Mouse (Mus musculus) midbrain, embryonic 13.5 days (tissue): ENCODE results near the gene Coq3. TPM values are rescaled to one million over a fixed set of nuclear protein-coding genes. Genes with fewer than 3 reads are reported as not detected.

Experiments
- ATAC-seq: fragments of 200-750 bp; cut with Nextera tagmentation; 2 replicates; pipeline ENCODE4 v1.8.0; 2017; ENCODE audit warnings: mild to moderate bottlenecking, moderate TSS enrichment, moderate library complexity
- H3K27ac ChIP-seq: fragments of 300-500 bp; sonication (generic); 2 replicates; pipeline ENCODE4 v1.5.1; 2015; ENCODE audit warnings: inconsistent platforms, mild to moderate bottlenecking, moderate library complexity
- H3K27me3 ChIP-seq: fragments of 300-500 bp; sonication (generic); 2 replicates; pipeline ENCODE4 v1.6.1; 2015; ENCODE audit warnings: mild to moderate bottlenecking, inconsistent platforms
- H3K36me3 ChIP-seq: fragments of 300-500 bp; sonication (generic); 2 replicates; pipeline ENCODE4 v1.6.1; 2015; ENCODE audit warnings: mild to moderate bottlenecking, inconsistent platforms
- H3K4me1 ChIP-seq: fragments of 300-500 bp; sonication (generic); replicated peaks from 2 replicates; pipeline ENCODE4 v1.6.1; 2015; ENCODE audit warnings: inconsistent platforms
- H3K4me2 ChIP-seq: fragments of 300-500 bp; sonication (generic); replicated peaks from 2 replicates; pipeline ENCODE4 v1.6.1; 2015; ENCODE audit warnings: moderate library complexity, mild to moderate bottlenecking, inconsistent platforms
- H3K4me3 ChIP-seq: fragments of 300-500 bp; sonication (generic); replicated peaks from 2 replicates; pipeline ENCODE4 v1.5.1; 2015; ENCODE audit warnings: mild to moderate bottlenecking, inconsistent platforms
- H3K9ac ChIP-seq: fragments of 300-500 bp; sonication (generic); replicated peaks from 2 replicates; pipeline ENCODE4 v1.6.1; 2015; ENCODE audit warnings: mild to moderate bottlenecking, inconsistent platforms
- H3K9me3 ChIP-seq: fragments of 300-500 bp; sonication (generic); 2 replicates; pipeline ENCODE4 v1.6.1; 2016; ENCODE audit warnings: mild to moderate bottlenecking, inconsistent platforms
- WGBS: fragments of 180-500 bp; shearing (Covaris S2); methylation state at CpG from one replicate; pipeline ENCODE4 v1.1.7; 2015; 5-methylcytosine and 5-hydroxymethylcytosine counted together
- polyA plus RNA-seq: library from polyadenylated mRNA; unstranded; fragments of >200 nt; fragmentation: Nextera tagmentation; extraction: Ambion mirVana; gene quantifications from 2 replicates; pipeline ENCODE4 v1.2.1, GENCODE M21; 2015

The Coq3 gene
- polyA plus RNA-seq, 1 experiment from 2014 or later = 11.1 TPM

DNA sequence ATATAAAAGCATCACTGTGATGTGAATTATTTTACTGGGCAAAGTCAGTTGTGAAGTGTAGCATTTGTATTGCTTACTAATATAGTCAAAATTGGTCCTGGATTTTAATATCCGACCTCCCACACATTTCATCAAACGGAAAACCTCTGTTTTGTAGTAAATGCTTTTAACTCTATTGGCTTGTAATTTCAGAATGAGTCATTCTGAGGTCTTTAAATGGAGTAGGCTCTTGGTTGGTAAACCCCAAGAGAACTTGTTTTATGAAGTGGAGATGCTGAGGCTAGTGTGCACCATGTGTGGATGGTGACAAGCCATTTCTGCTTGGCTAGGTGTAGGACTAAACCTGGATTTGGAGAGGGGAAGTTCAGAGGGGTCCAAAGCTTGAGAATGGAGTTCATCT lies 55.9 kb downstream of the Coq3 start:
- WGBS = 94% methylated on average over 2 of the region's 2 CpGs
- H3K27ac ChIP-seq = no peak overlapping the region
- H3K9ac ChIP-seq = no peak overlapping the region
- no peak for ATAC-seq
- no peak overlapping the region for H3K4me3 ChIP-seq
- peaks cover 11% of the 10 kb centered on the region for H3K36me3 ChIP-seq
- H3K4me1 ChIP-seq = peaks cover 27% of the 10 kb centered on the region
- no peak overlapping the region for H3K4me2 ChIP-seq
- no peaks in the 10 kb centered on the region for H3K9me3 ChIP-seq
- H3K27me3 ChIP-seq = no peaks in the 10 kb centered on the region

DNA sequence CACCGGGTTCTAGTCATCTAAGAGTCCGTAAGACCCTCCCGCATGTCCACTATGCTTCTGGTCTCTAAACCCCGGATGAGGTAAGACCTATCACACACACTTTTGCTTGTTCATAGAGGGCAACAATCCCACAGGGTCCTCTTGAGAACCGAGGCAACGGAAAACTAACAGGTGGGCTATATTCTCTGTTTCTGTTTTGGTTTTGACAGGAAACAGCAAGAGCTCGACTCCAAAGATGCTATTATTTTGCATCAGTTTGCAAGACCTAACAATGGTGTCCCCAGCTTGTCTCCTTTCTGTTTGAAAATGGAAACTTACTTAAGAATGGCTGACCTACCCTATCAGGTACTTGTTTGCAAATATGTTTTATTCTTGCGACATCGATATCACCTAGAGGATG lies 57.0 kb downstream of the Coq3 start:
- H3K9ac ChIP-seq = no peak overlapping the region
- H3K4me3 ChIP-seq = no peak overlapping the region
- H3K27ac ChIP-seq = no peak overlapping the region
- no peaks in the 10 kb centered on the region for H3K27me3 ChIP-seq
- H3K4me1 ChIP-seq = peaks cover 23% of the 10 kb centered on the region
- H3K4me2 ChIP-seq = no peak overlapping the region
- H3K36me3 ChIP-seq = peaks cover 11% of the 10 kb centered on the region
- no peak for ATAC-seq
- no peaks in the 10 kb centered on the region for H3K9me3 ChIP-seq
- 95% methylated on average over 9 of the region's 9 CpGs for WGBS

DNA sequence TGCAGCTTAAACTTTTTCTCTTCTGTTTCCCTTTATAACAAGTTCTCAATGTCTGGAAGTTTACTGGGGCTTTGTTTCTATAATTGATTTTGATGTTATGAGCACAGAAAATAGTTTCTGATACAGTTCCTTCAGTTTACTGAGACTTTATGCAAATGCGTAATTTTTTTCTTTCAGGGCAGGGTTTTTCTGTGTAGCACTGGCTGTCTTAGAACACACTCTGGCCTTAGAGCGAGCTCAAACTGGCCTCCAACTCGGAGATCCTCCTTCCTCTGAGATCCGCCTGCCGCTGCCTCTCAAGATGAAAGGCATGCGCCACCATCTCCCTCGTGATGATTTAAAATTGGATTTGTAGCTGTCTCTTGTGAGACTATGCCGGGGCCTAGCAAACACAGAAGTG lies 58.4 kb downstream of the Coq3 start:
- Histone ChIP-seq H3K4me2 (no peak overlapping the region), H3K36me3 (peaks cover 11% of the 10 kb centered on the region), H3K27me3 (no peaks in the 10 kb centered on the region), H3K9me3 (no peaks in the 10 kb centered on the region), H3K4me3 (no peak overlapping the region), H3K4me1 (peaks cover 15% of the 10 kb centered on the region), H3K9ac (no peak overlapping the region), H3K27ac (no peak overlapping the region)
- ATAC-seq = no peak
- WGBS = 86% methylated on average over 8 of the region's 8 CpGs

DNA sequence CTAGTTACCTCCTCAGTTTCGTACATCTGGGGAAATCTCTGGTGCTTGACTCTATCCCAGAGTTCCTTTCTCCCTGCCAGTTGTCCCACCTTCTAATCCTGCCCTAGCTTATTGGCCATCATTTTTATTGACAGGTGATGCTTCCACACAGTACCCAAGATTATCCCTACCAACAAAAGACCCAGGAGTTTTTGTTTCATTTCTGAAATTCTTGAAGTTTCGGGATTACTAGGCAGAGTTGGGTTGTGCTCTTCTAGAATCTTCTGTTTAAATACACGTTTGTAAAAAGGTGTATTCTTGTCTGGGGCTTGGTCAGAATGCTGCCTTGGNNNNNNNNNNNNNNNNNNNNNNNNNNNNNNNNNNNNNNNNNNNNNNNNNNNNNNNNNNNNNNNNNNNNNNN lies 65.2 kb downstream of the Coq3 start:
- 90% methylated on average over 3 of the region's 3 CpGs for WGBS
- ATAC-seq = no peak
- H3K4me3 ChIP-seq = no peak overlapping the region

DNA sequence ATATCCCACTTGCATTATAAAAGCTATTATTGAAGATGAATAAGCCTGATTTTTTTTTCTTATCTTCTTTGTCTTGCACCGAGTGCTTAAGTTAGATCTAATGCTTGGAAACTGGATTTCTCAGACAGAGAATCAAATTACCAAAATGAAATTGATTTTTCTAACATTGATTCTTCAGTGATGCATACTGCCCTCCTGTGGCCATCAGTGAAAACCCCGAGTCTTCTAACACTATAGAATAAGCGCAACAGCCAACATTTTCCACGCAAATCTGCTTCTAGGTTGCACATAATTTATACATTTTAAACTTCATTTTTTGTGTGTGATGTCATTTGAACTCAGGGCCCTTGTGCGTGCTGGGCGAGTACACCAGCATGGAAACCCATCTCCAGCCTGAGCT lies 72.0 kb downstream of the Coq3 start:
- peaks cover 54% of the 10 kb centered on the region for H3K36me3 ChIP-seq
- H3K4me2 ChIP-seq = no peak overlapping the region
- no peak overlapping the region for H3K27ac ChIP-seq
- H3K27me3 ChIP-seq = no peaks in the 10 kb centered on the region
- H3K9ac ChIP-seq = no peak overlapping the region
- no peaks in the 10 kb centered on the region for H3K9me3 ChIP-seq
- WGBS = 48% methylated on average over 6 of the region's 6 CpGs
- H3K4me3 ChIP-seq = no peak overlapping the region
- no peaks in the 10 kb centered on the region for H3K4me1 ChIP-seq
- no peak for ATAC-seq

More for the DNA sequence above, 65.2 kb downstream of the Coq3 start:
- H3K4me2 ChIP-seq = no peak overlapping the region
- peaks cover 48% of the 10 kb centered on the region for H3K36me3 ChIP-seq
- H3K9ac ChIP-seq = no peak overlapping the region
- no peaks in the 10 kb centered on the region for H3K27me3 ChIP-seq
- no peak overlapping the region for H3K27ac ChIP-seq
- H3K9me3 ChIP-seq = no peaks in the 10 kb centered on the region
- no peaks in the 10 kb centered on the region for H3K4me1 ChIP-seq

DNA sequence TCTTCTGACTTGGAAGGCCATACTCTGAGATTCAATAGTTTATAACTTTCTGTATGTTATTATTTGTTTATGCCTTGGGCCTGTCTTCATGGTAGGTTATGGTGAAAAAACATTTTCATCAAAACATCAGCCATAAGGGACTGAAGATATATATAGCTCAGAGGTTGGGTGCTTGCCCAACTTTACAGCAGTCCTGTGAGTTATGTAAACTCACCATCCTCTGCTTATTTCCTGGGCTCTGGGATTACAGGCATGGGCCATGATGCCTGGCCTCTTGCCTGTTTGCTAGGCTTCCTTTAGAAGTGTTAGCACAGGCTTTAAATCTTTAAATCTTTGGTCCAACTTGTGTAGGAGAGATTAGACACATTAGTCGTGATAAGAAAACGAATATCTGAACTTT lies 72.8 kb downstream of the Coq3 start:
- H3K36me3 ChIP-seq = peaks cover 52% of the 10 kb centered on the region
- H3K27ac ChIP-seq = no peak overlapping the region
- no peak overlapping the region for H3K4me3 ChIP-seq
- H3K27me3 ChIP-seq = no peaks in the 10 kb centered on the region
- WGBS = 83% methylated on average over 2 of the region's 2 CpGs
- no peak for ATAC-seq
- H3K9ac ChIP-seq = no peak overlapping the region
- no peaks in the 10 kb centered on the region for H3K9me3 ChIP-seq
- H3K4me1 ChIP-seq = no peaks in the 10 kb centered on the region
- no peak overlapping the region for H3K4me2 ChIP-seq

DNA sequence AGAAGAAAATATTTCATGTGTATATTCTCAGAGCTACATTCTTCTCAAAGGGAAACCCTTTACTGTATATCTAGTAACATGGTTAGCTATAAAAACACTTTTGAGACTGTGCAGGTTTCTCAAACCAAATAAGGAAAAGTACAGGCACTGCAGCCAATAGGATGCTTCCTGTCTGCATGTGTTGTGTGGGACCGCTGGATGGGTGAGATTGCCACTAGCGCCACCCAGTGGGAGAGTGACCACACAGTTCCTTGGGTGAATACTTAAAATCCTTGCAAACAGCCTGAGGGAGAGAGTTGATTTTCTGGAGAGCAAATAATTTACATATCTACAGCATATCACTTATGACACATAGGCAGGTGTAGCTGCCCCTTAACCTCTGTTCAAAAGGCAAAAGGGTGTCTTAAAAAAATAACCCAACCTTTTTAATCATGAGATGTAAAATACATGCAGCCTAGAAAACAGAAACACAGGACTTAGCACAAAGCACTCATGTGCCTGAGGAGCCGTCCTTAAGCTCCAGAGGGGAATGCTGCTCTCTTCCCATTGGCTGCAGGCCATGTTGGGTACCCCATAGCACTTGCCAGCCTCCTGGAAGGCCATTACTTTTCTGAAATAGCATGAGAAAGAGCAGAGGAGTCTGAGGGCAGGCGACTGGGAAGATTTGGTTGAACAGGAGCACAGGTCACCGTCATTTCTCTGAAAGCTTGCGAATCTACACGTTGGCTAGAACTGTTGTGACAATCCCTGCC lies 78.3 kb downstream of the Coq3 start:
- 0 out of 2 replicates have a peak, but pooled peaks cover 4% of the 10 kb centered on the region for H3K4me1 ChIP-seq
- ATAC-seq = peak; percentile 70
- WGBS = 62% methylated on average over 7 of the region's 7 CpGs

More for the DNA sequence above, 78.3 kb downstream of the Coq3 start:
- Histone ChIP-seq H3K4me3 (no peak overlapping the region), H3K9ac (no peak overlapping the region), H3K36me3 (peaks cover 56% of the 10 kb centered on the region), H3K4me2 (no peak overlapping the region), H3K27ac (no peak overlapping the region), H3K9me3 (no peaks in the 10 kb centered on the region), H3K27me3 (no peaks in the 10 kb centered on the region)

Other genes starting within 250 kb of the Coq3 start
- gene Prdm13, start 193.7 kb upstream of the Coq3 start, polyA plus RNA-seq = 0.28 and 0.45 TPM in 2 replicates
- 65.7 and 75.0 TPM in 2 replicates for gene Ccnc, start 152.0 kb upstream of the Coq3 start, polyA plus RNA-seq
- gene Usp45, start 112.5 kb upstream of the Coq3 start, polyA plus RNA-seq = 7.5 and 7.8 TPM in 2 replicates
- 28.5 and 30.6 TPM in 2 replicates for gene Tstd3, start 112.5 kb upstream of the Coq3 start, polyA plus RNA-seq
- 216 and 226 TPM in 2 replicates for gene Pnisr, start 32.1 kb upstream of the Coq3 start, polyA plus RNA-seq
- 19.8 and 21.6 TPM in 2 replicates for gene Faxc, start 51.7 kb downstream of the Coq3 start, polyA plus RNA-seq